Mouse (Mus musculus) adrenal gland, adult 2 months (tissue): ENCODE data around the gene Adss. TPM values are rescaled to one million over a fixed set of nuclear protein-coding genes. Genes with fewer than 3 reads are reported as not detected.
"Not testable (repeated sequence)": the region's sequence is repeated elsewhere in the genome, so short reads cannot be mapped to it uniquely, and the experiment has no call there.

ENCODE experiments used
- DNase-seq: peaks from one replicate; pipeline ENCODE4 v3.0.0; 2021
- long read RNA-seq: library from polyadenylated mRNA; stranded (forward); transcript quantifications from one replicate; pipeline ENCODE4 v2.0.0, GENCODE M21; 2021
- polyA plus RNA-seq: library from polyadenylated mRNA; depleted of rRNA; stranded (reverse); fragments of >200 nt; gene quantifications from 2 replicates; pipeline ENCODE4 v1.2.3, GENCODE M21; 2012; rRNA removed
- total RNA-seq, 2 experiments: library from RNA; stranded (reverse); gene quantifications; 2 replicates each; pipeline ENCODE4 v1.2.3; 2021

Adss gene
- total RNA-seq: 10 to 100 TPM; 58.7 to 65.6 TPM
- polyA plus RNA-seq: 20.0 and 22.8 TPM in 2 replicates
- long read RNA-seq, transcript Adss-201 (13 exons, 2,771 nt): major isoform, 64 of 68 reads
- long read RNA-seq, partial matches to known transcripts: 2 of 68 reads
- long read RNA-seq, other reads (novel, unspliced or antisense): 2 of 68 reads

DNA sequence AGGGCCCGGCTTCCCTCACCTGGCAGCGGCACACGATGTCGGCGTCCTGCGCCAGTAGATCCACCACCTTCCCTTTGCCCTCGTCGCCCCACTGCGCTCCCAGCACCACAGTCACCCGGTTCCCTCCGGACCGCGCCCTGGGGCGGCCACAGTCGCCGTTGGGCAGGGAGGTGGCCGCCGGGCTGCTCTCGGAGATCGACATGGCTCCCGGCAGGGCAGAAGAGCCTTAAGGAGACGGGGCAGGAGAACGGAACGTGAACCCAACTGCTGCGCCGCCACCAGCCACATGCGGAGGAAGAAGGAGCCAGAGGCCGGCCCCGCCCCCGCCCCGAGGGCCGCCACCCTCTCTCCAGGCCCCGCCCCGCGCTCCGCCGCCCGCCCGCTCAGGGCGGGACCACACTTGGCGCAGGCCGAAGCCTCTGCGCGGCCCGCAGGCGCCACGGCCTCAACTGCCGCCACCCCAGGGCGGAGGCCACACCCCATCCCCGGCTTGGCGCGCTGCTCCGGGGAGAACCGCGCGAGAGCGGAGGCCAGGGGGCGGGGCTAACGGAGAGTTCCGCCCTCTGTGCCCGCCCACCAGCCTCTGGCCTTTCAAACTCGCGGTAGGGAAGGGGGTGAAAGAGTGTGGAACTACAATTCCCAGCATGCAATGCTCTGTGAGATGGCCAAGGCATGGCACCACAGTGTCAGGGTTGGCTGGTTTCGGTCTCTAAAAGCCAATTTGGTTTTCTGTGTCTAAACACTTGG lies at the start of gene Adss:
Gene Adss (minus strand): TSS at position 319 of the 747 bp plus-strand sequence.
- DNase-seq: peak; percentile 100

DNA sequence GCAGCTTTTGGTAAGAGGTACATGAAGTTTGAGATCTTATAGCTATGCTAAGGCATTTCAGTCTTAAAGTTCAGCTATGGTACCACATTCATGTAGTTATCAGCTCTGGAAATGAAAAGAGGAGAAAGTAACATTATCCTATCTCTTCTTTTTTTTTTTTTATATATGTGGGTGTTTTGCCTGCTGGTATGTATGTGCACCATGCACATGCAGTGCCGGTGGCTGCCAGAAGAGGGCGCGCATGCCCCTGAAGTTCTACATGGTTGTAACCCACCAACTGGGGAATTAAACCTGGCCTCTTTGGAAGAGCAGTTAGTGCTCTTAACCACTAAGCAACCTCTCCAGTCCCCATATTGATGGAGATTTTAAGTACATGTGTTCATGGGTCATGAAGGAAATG lies 49.5 kb upstream of the Adss start:
- DNase-seq: not testable (repeated sequence)

DNA sequence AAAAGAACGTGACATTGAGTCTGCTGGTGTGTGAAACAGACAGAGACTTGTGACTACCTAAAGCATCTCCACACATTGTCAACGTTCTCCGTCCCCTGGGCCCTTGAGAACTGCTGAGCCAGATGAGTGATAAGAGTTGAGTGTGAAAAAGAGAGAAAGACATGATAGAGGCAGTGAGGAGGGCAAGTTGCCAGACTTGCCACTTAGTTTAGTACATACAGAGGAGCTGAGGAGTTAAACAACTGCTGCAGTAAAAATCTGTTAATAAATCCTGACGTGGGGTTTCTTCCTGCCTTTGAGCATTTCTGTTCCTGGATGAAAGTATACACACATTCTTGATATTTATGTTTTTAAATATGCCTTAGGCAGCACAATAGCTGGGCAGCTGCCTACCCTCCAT lies 31.5 kb upstream of the Adss start:
- DNase-seq: not testable (repeated sequence)

DNA sequence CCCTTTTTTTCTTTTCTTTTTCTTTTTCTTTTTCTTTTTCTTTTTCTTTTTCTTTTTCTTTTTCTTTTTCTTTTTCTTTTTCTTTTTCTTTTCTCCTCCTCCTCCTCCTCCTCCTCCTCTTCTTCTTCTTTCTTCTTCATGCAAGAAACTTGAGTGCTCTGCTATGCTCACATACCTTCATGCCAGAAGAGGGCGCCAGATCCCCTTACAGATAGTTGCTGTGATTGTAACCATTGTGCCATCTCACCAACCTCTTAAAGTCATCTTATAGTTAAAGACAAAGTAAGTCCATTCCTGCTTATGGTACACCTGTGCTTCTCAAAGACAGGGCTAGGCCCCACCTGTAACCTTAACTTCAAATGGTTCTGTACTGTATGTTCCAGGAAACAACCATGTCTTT lies 10.5 kb upstream of the Adss start:
- peak; percentile 26 for DNase-seq

DNA sequence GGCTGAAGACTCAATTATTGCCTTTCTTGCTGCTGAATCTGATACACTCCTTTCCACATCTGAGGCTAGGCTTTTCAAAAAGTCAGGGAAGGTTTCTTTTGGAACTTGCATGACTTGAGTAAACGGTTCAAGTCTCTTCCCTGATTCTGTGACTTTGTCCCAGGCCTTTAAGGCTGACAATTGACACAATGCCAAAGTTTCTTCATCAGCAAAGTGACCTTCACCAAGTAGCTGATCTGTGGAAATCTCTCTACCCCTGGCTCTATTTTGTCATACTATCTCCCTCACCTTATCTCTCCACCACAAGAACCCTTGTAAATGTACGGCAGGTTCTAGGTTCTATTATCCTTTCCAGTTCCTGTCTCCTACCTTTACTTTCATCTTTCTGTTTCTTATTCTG lies 7.2 kb upstream of the Adss start:
- DNase-seq: peak; percentile 59

DNA sequence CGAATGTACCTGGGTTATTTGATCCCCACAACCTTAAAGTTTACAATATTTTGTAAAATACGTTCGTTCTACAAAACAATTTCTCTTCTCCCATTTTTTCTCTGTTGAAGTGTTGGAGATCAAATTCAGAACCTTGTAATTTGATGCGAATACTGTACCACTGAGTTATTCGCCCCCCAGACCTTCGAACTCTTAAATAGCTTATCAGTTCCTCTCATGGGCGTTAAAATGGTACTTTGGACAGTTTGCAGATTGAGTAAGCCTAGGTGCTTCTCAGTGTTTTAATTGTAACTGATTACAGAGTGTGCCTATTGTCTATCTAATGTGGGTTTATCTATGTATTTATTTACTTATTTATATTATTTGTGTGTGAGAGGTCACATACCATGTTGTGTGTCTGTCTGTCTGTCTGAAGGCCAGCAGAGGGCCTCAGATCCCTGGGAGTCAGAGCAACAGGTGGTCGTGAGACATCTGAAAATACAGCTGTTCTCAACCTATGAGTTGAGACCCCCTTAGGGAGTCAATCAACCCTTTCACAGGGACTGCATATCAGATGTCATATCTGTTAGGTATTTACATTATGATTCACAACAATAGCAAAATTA lies 942 bp upstream of the Adss start:
- no peak for DNase-seq

DNA sequence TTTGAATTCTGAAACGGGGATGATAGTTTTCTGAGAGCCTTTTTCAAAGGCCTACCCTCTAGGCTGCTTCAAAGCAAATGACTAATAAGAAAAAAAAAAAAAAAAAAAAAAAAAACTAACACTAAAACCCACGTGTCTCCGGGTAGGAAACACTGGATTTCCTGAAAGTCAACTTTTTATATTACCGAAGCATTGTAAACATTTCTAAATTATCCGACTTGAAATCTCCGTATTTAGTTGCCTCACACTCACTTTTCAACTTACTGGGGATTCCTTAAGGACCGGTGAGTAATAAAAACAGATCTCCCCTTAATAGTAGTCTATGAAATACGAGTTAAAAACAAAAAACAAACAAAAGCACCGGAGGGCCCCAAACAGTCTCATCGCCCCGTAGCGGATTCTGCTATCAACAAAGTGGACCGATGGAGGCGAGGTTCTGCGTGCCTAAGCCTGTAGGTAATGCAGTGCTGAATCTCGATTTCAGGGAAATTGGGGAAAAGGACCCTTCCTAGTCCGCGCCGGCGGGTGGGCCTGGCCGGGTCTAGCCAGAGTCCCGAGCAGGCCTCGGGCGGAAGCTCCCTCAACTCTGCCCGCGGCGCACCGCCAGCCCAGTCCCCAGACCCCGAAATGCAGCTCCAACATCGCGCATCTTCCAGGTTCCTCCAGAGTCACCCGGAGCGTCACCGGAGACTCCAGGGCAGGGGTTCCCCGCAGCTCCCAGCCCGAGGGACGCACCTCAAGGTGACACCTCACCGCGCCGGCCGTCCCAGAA lies 704 bp downstream of the Adss start:
- DNase-seq: no peak

DNA sequence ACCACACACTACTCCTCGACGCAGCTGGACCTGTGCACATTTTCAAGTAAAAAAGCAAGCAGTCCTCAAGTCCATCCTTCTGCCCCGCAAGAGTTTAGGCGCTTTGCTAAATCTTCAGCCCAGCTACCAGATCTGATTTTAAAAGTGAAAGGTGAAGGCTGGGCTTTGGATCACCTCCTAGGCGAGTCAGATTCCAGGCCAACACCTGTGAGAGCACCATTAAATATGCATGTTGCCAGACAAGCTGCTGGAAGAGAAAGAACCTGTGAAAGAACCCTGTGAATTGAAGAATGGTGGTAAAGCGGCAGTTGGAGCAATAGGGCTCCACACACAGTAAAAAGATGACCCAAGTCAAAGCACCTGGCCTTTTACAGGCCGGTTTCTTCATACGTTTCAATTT lies 1.4 kb downstream of the Adss start:
- DNase-seq: peak; percentile 30

DNA sequence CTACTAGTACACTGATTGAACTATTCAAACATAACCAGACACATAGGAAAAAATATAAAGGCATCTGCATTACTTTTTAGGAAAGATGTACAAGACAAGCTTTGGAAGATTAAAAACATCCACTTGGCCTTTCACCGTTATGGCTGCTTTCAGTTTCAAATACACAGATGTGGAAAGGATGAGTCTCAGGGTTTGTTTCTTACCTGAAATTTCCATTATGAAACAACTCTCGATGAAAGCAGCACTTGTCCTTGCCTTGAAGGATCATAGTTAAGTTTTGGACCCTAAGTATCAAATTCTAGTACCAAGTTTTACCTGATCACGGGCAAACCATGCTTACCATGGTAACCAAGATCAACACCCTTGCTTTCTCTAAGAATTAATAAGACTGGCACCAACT lies 3.5 kb downstream of the Adss start:
- no peak for DNase-seq

DNA sequence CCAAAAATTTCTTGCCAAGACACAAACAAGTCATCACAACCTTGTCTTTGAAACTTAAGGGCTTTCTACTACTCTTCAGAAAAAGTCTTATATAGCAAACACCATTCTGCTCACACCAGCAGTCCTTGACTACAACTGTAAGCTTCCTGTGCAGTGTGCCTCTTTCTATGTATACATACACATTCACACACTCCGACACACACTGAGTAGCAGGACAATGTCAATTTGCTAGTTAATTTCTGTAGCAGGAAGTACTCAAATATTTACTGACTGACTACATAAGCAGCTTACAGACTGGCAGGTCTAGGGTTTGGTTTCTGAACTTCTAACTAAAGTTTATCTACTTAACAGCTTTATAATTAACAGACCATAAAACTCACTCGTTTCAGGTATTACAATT lies 18.9 kb downstream of the Adss start:
- DNase-seq: no peak

DNA sequence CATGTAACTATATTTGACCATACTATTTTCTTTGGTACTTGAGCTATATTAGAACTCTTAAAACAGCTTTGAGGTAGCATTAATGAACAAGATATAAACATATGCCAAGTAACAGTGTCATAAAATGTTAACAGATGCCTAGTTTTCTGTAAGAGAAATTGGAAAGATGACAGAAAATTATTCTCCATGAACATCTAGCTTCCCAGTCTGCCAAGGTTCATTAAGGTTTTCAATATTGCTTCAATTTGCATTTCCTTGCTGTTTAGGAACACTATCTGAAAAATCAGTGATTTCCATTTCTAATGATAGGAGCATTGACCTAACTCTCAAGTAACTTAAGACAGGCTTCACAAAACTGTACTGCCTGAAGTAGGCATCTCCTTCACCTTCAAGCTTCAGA lies 27.4 kb downstream of the Adss start:
- no peak for DNase-seq

DNA sequence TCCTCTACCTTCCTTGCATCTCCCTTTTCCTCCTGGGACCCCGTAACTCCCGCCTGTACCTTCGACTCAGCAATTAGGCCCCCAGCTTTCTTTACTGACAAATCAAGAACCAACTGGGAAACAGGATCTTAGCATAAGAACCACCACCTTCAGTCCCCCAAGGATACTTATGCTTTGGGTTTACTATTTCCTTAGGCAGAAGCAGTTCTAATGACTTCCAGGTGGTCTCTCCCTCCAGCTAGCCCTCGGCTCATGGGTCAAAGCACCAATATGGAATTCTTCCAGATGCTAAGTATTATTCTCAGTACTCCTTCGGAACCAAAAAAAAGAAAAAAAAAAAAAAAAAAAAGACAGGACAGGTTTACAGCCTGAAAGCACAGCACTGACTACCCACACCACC lies 39.1 kb downstream of the Adss start:
- no peak for DNase-seq

DNA sequence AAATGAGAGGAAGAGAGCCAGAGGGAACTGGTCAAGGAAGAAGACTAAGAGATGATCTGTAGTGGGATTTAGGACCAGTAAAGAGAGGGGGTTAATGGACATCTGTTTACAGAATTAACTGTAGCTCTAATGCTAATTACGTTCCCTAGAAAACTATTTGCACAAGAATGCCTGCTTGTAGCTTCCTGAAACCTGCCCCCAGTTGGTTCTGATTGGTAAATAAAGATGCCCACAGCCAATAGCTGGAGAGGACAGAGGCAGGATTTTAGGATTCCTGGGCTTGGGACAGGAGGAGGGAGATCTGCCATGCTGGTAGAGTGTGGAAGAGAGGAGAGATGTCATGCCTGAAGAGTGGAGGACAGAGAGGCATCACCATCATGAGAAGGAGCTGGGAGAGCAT lies 42.8 kb downstream of the Adss start:
- DNase-seq: no peak

DNA sequence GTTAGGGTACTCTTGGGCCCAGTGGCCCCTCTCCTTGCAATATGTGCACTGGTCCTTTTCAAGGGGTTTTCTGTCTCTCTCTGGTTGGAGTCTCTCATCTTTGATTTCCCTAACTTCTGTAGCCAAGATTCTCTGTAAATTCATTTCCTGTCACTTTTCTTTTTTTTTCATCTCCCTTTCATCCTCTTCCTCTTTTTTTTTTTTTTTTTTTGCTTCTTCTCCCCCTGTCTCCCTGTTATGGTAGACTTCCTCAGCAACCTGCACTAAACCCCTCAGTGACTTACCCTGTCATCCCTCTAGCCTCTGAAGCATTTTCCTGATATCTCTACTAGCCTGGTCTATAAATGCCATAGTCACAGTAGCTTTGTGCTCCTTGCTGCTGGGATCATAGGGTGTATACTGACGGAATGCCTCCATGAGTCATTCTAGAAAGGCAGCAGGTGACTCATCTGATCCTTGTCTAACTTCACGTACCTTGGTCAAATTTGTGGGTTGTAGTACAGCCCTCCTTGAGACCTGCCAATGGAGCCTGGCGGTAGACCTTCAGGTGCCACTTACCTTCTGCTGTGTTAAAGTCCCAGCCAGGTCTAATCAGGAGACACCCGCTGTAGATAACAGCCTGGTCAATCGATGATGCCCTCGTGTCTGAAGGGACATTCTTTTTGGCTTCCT lies 48.3 kb downstream of the Adss start:
- DNase-seq: no peak

DNA sequence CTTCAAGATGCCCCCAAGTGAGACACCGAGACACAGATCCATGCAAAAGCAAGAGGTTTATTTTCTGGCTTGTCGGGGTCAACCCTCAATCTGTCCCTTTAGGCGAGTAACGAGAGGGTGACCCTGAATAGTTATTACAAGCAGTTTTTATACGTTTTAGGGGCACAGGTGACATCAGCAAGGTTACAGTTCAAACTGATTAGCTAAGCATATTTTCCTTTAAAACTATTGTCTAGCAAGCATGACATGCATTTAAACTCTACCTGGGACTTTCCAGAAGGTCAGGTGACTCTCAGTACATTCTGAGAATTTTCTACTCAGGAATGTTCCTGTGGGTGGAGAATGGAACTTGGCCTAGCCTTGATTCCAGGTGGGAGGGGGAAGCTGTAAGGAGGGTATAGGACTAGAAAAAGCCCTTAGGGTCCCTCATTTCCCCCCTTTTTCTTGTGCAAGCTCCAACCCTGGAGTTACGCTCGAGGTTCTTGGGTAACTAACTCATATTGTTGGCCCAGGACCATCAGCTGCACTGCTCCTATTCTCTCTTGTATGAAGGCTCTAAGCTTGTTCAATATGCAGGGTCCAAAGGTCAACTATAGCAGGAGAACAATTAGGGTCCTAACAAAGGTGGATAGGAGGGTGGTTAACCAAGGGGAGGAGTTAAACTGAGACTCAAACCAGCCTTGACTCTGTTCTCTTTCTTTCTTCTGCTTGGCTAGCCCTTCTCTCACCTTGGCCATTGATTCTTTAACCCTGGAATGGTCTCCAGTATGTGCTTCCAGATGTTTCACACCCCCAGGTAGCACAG lies 51.6 kb downstream of the Adss start:
- DNase-seq: no peak

DNA sequence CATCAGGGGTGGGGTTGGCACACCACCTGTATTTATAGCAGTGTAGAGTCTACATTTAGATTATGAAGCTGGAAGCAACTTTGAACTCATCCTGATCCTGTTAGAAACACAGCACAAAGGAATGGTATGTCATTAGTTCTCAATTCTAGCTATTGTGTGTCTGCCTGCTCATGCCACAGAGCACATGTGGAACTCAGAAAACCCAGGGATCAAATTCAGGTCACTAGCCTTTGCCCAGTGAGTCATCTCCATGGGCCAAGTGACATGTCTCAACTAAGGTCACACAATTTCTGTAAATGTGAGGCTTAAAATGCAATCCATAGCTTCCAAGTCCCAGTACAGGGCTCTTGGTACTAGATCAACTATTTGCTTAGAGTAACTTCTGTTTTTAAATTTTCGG lies 54.2 kb downstream of the Adss start:
- peak; percentile 38 for DNase-seq

DNA sequence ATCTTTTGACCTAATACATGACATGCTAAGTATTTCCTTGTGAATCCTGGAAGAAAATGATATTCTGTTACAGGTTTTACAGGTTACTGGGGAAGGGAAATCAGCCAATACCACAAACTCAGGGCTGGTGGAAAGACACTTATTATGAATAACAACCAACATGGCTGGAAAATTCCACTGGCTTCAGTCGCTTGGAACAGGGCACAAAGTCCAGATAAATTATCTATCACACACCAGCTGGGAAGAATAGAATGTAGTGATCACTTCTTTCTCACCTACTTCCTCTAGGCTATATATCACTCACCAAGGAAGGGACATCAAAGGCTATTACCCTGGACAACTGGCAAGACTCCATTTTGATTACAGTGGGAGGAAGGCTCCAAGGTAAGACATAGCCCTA lies 55.6 kb downstream of the Adss start:
- no peak for DNase-seq

DNA sequence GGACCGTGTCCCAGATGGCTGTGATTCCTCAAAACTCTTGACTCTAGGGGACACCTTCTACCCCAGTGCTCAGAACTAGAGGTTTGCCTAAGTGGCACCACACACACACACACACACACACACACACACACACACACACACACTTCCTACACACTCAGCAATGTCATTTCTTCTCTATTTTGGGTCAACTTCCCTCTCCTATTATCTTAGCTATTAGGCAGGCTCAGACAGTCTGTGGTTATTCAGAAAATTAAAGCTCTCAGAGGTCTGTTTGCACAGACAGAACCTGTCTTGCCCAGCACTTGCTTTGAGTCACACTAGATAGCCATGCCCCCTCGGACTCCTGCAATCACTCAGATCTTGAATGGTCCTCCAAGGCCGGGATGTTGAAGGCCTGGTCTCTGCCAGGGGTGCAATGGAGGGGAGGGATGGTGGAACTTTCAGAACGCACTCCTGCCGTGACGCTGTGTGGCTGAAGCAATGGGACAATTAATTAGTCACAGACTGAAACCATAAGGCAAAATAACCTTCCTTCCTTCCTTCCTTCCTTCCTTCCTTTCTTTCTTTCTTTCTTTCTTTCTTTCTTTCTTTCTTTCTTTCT lies 58.7 kb downstream of the Adss start:
- no peak for DNase-seq

DNA sequence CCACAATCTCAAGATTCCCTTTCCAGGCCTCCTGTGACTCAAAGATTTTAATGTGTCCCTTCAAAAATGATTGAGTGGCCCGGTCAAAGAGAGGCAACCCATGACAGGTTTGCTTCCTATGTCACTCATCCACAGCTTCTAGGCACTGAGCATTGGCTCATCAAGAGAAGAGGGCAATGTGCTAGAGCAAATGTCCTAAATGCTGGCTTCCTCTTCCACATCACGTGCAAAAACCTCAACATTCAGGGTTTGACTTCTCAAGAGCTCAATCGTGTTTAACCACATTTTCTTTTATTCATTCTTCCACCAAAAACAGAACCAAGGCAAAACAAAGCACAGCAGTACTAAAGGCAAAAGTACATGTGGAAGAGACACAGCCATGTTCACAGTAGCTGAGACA lies 64.3 kb downstream of the Adss start:
- DNase-seq: no peak

DNA sequence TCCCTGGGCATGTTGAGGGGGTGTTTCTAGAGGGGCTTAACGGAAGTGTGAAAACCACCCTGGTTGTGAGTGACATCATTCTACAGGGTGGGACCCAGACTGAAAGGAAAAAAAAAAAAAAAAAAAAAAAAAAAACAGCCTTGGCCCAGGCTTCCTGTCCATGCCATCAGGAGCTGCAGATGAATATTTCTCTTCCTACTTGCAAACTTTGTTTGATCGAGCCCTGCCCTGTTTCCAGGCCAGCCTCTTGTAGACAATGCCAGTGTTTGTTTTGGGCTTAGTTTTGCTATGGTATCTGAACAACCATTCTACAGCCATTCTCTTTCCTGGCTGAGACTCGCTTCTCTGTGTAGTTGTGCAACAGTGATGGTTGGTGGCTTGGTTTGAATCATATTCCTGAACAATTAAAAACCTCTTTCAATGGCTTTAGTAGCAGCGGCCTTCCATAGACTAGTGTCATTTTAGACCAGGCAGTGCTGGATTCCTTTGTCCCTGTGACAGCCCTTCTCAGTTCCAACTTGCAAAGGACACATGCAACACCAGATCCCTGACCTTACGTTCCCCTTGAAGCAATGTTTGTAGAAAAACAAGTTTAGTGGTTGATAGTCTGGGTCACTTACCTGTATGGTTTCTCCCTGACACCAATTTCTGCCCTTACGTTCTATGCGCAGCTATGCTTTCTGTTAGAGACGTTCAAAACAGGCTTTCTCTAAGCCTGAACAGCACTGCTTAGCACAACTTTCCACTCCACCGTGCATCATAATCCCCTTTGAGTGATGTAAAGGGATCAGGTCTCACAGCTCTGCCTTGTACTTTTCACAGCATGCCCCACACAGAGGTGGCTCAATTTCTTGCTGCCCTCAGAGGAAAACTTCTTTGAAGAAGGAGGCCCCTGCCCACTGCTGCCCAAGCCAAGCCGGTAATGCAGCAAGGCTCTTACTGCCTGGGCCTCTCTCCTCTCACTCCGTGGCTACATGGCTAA lies 67.0 kb downstream of the Adss start, which contains the start of gene 1700016C15Rik:
Gene 1700016C15Rik (plus strand): TSS at position 772 of the 982 bp plus-strand sequence.
- DNase-seq: no peak
